Mouse (Mus musculus): ENCODE measurements around the gene Slc11a1.

- no peak for TF ChIP-seq CTCF (IDR thresholded peaks at IDR 0.05; ENCODE audit: insufficient read depth, low read depth, low read length)
- no peak for TF ChIP-seq POLR2A (IDR thresholded peaks at IDR 0.05; ENCODE audit: insufficient read depth, low read depth, low read length)
Observed at GRCm38 (mm10) chr1:74370040-74370439, 5.0 kb upstream of the Slc11a1 start.
